Mouse (Mus musculus): ENCODE data around the gene Fam129a. TPM values are rescaled to one million over a fixed set of nuclear protein-coding genes. Genes with fewer than 3 reads are reported as not detected.
"Not testable (repeated sequence)": the region's sequence is repeated elsewhere in the genome, so short reads cannot be mapped to it uniquely, and the experiment has no call there.

The Fam129a gene
- polyA plus RNA-seq, 1 experiment from 2014 or later, result 1.9 TPM

GRCm38 (mm10) chr1:151595600-151596299 lies 24.8 kb downstream of the Fam129a start:
- Histone ChIP-seq H3K4me1 (ENCODE audit: control insufficient read depth, insufficient read depth, low read length) (no peaks in the 10 kb centered on the region), H3K4me2 (ENCODE audit: low read depth) (no peak overlapping the region), H3K27ac (ENCODE audit: low read depth, low read length) (no peak overlapping the region), H3K36me3 (ENCODE audit: control insufficient read depth, insufficient read depth, low read length) (no peaks in the 10 kb centered on the region), H3K9me3 (ENCODE audit: control insufficient read depth, low read length) (no peaks in the 10 kb centered on the region), H3K4me3 (ENCODE audit: low read depth, low read length) (no peak overlapping the region), H3K9ac (ENCODE audit: low read length) (no peak overlapping the region), H3K27me3 (ENCODE audit: control insufficient read depth, insufficient read depth, low read length) (no peaks in the 10 kb centered on the region)
- ATAC-seq (ENCODE audit: insufficient read depth, low FRiP score, low TSS enrichment) (no peak), DNase-seq (ENCODE audit: low spot score) (no peak)
- WGBS, result 67% methylated on average over 12 of the region's 12 CpGs

DNA sequence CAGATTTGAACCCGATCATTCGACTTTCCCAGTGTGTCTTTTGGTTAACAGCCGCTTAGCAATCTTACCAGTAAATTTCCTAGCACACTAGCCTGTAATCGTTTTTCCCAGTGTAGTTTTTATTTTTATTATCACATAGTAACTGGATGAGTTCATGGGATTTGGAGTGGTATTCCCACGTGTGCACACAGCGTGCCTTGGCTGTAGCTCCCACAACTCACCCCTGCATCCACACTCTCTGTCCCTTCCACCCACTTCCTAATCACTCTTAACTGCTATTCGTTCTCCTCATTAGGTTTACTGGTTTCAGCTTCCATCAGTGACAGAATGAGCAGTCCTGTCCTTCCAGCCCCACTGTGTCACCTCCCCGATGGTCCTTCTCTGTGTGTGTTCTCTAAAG lies 25.6 kb downstream of the Fam129a start:
- no peak overlapping the region for H3K4me2 ChIP-seq (ENCODE audit: low read depth)
- ATAC-seq (ENCODE audit: insufficient read depth, low FRiP score, low TSS enrichment) (no peak), DNase-seq (ENCODE audit: low spot score) (no peak)

DNA sequence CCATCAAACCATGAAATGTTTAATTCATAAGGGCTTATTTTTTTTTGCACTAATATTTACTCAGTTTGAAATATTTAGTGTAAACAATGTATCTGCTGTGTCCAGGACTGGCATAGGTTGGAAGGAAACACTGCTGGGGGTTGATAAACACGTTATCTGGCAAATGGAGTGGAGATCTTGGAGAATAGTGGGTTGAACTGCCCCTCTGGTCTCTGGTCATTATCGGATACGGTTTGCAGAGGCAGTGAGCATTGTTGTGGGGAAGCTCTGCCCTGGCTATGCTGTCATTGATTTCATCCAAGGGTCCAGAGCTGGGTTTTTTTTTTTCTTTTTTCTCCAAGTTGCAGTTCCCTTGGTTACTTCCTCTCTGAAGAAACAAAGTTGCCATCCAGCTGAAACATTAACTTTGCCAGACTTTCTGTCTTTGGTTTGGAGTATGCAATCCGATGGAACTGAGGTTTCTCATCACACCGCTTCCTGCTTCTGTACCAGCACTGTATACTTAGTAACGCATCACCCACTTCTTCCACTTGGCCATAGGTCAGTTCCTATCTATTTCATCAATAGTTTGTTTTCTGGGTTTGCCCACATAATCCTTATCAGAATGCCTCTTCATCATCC lies 26.8 kb downstream of the Fam129a start:
- DNase-seq (ENCODE audit: low spot score) (no peak), ATAC-seq (ENCODE audit: insufficient read depth, low FRiP score, low TSS enrichment) (no peak)
- H3K27ac ChIP-seq (ENCODE audit: low read depth, low read length), result no peak overlapping the region
- H3K4me3 ChIP-seq (ENCODE audit: low read depth, low read length), result no peak overlapping the region
- no peaks in the 10 kb centered on the region for H3K36me3 ChIP-seq (ENCODE audit: control insufficient read depth, insufficient read depth, low read length)
- WGBS, result 82% methylated on average over 6 of the region's 6 CpGs
- H3K9me3 ChIP-seq (ENCODE audit: control insufficient read depth, low read length), result no peaks in the 10 kb centered on the region
- H3K27me3 ChIP-seq (ENCODE audit: control insufficient read depth, insufficient read depth, low read length), result no peaks in the 10 kb centered on the region
- no peak overlapping the region for H3K4me2 ChIP-seq (ENCODE audit: low read depth)
- no peak overlapping the region for H3K9ac ChIP-seq (ENCODE audit: low read length)
- no peaks in the 10 kb centered on the region for H3K4me1 ChIP-seq (ENCODE audit: control insufficient read depth, insufficient read depth, low read length)

More for the DNA sequence above, 25.6 kb downstream of the Fam129a start:
- H3K27me3 ChIP-seq (ENCODE audit: control insufficient read depth, insufficient read depth, low read length), result no peaks in the 10 kb centered on the region
- H3K9ac ChIP-seq (ENCODE audit: low read length), result no peak overlapping the region
- H3K4me1 ChIP-seq (ENCODE audit: control insufficient read depth, insufficient read depth, low read length), result no peaks in the 10 kb centered on the region
- no peaks in the 10 kb centered on the region for H3K36me3 ChIP-seq (ENCODE audit: control insufficient read depth, insufficient read depth, low read length)
- H3K4me3 ChIP-seq (ENCODE audit: low read depth, low read length), result no peak overlapping the region
- H3K9me3 ChIP-seq (ENCODE audit: control insufficient read depth, low read length), result no peaks in the 10 kb centered on the region
- WGBS, result 76% methylated on average over 8 of the region's 8 CpGs
- no peak overlapping the region for H3K27ac ChIP-seq (ENCODE audit: low read depth, low read length)

DNA sequence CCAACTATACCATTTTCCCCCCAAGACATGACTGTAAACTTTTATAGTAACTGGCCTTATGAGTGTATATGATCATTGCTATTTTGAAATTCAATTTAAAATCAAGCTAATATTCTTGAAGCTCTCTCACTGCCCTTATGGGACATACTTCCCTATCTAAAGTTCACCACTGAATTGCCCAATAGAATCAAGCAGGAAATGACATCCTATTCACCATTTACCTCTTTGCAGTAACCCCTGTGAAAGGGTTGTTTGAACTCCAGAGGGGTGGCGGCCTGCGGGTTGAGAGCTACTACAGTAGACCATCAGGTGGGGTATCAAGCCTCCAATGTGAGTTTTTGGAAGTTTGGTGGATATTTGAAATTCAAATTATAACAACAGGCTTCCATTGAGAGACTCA lies 27.9 kb downstream of the Fam129a start:
- ATAC-seq (ENCODE audit: insufficient read depth, low FRiP score, low TSS enrichment) (no peak), DNase-seq (ENCODE audit: low spot score) (no peak)
- no peaks in the 10 kb centered on the region for H3K36me3 ChIP-seq (ENCODE audit: control insufficient read depth, insufficient read depth, low read length)
- H3K9me3 ChIP-seq (ENCODE audit: control insufficient read depth, low read length), result no peaks in the 10 kb centered on the region
- no peak overlapping the region for H3K4me3 ChIP-seq (ENCODE audit: low read depth, low read length)
- no peaks in the 10 kb centered on the region for H3K27me3 ChIP-seq (ENCODE audit: control insufficient read depth, insufficient read depth, low read length)
- no peak overlapping the region for H3K4me2 ChIP-seq (ENCODE audit: low read depth)
- H3K4me1 ChIP-seq (ENCODE audit: control insufficient read depth, insufficient read depth, low read length), result no peaks in the 10 kb centered on the region
- no peak overlapping the region for H3K9ac ChIP-seq (ENCODE audit: low read length)
- H3K27ac ChIP-seq (ENCODE audit: low read depth, low read length), result no peak overlapping the region
- 92% methylated on average over 2 of the region's 2 CpGs for WGBS

- ATAC-seq (ENCODE audit: insufficient read depth, low FRiP score, low TSS enrichment), result no peak
- no peaks in the 10 kb centered on the region for H3K36me3 ChIP-seq (ENCODE audit: control insufficient read depth, insufficient read depth, low read length)
- WGBS, result 69% methylated on average over 2 of the region's 2 CpGs
- no peaks in the 10 kb centered on the region for H3K27me3 ChIP-seq (ENCODE audit: control insufficient read depth, insufficient read depth, low read length)
- no peak overlapping the region for H3K9ac ChIP-seq (ENCODE audit: low read length)
- H3K4me2 ChIP-seq (ENCODE audit: low read depth), result no peak overlapping the region
- DNase-seq (ENCODE audit: low spot score), result no peak
- H3K9me3 ChIP-seq (ENCODE audit: control insufficient read depth, low read length), result no peaks in the 10 kb centered on the region
- H3K27ac ChIP-seq (ENCODE audit: low read depth, low read length), result no peak overlapping the region
- H3K4me3 ChIP-seq (ENCODE audit: low read depth, low read length), result no peak overlapping the region
- H3K4me1 ChIP-seq (ENCODE audit: control insufficient read depth, insufficient read depth, low read length), result no peaks in the 10 kb centered on the region
Observed at GRCm38 (mm10) chr1:151604328-151604727, 33.3 kb downstream of the Fam129a start.

DNA sequence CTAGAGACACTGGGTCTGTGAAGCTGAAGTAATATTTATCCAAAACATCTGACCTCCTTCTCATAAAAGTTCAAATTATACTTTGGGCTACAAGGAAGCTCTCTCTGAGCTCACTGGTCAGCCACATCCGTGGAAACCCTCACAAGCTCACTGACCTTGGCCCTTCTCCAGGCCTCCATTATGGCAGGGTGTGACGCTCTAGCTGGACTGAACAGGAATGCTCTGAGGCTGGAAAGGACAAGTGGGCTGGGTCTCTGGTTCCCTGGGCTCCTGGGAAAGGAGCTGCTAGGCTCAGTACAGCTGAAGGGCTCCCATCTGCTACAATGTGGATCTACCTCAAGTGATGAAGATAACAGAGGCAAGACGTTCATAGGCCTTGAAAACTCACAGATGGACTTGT lies 37.0 kb downstream of the Fam129a start:
- not testable (repeated sequence) for H3K9ac ChIP-seq (ENCODE audit: low read length); ATAC-seq (ENCODE audit: insufficient read depth, low FRiP score, low TSS enrichment); DNase-seq (ENCODE audit: low spot score); H3K4me2 ChIP-seq (ENCODE audit: low read depth); H3K27ac ChIP-seq (ENCODE audit: low read depth, low read length); H3K36me3 ChIP-seq (ENCODE audit: control insufficient read depth, insufficient read depth, low read length); H3K4me1 ChIP-seq (ENCODE audit: control insufficient read depth, insufficient read depth, low read length); H3K4me3 ChIP-seq (ENCODE audit: low read depth, low read length); H3K27me3 ChIP-seq (ENCODE audit: control insufficient read depth, insufficient read depth, low read length); H3K9me3 ChIP-seq (ENCODE audit: control insufficient read depth, low read length)
- 85% methylated on average over 3 of the region's 3 CpGs for WGBS

- Histone ChIP-seq H3K4me2 (ENCODE audit: low read depth) (no peak overlapping the region), H3K9ac (ENCODE audit: low read length) (no peak overlapping the region), H3K4me3 (ENCODE audit: low read depth, low read length) (no peak overlapping the region), H3K27me3 (ENCODE audit: control insufficient read depth, insufficient read depth, low read length) (no peaks in the 10 kb centered on the region), H3K36me3 (ENCODE audit: control insufficient read depth, insufficient read depth, low read length) (no peaks in the 10 kb centered on the region), H3K4me1 (ENCODE audit: control insufficient read depth, insufficient read depth, low read length) (no peaks in the 10 kb centered on the region), H3K27ac (ENCODE audit: low read depth, low read length) (no peak overlapping the region), H3K9me3 (ENCODE audit: control insufficient read depth, low read length) (no peaks in the 10 kb centered on the region)
- no peak for DNase-seq (ENCODE audit: low spot score)
- ATAC-seq (ENCODE audit: insufficient read depth, low FRiP score, low TSS enrichment), result no peak
Observed at GRCm38 (mm10) chr1:151610621-151611020, 39.6 kb downstream of the Fam129a start.

- Histone ChIP-seq H3K4me2 (ENCODE audit: low read depth) (no peak overlapping the region), H3K9ac (ENCODE audit: low read length) (no peak overlapping the region), H3K4me3 (ENCODE audit: low read depth, low read length) (no peak overlapping the region), H3K4me1 (ENCODE audit: control insufficient read depth, insufficient read depth, low read length) (no peaks in the 10 kb centered on the region), H3K27ac (ENCODE audit: low read depth, low read length) (no peak overlapping the region), H3K27me3 (ENCODE audit: control insufficient read depth, insufficient read depth, low read length) (no peaks in the 10 kb centered on the region), H3K36me3 (ENCODE audit: control insufficient read depth, insufficient read depth, low read length) (no peaks in the 10 kb centered on the region), H3K9me3 (ENCODE audit: control insufficient read depth, low read length) (no peaks in the 10 kb centered on the region)
- DNase-seq (ENCODE audit: low spot score) (no peak), ATAC-seq (ENCODE audit: insufficient read depth, low FRiP score, low TSS enrichment) (no peak)
- 79% methylated on average over 10 of the region's 10 CpGs for WGBS
Observed at GRCm38 (mm10) chr1:151614320-151614935, 43.4 kb downstream of the Fam129a start.

DNA sequence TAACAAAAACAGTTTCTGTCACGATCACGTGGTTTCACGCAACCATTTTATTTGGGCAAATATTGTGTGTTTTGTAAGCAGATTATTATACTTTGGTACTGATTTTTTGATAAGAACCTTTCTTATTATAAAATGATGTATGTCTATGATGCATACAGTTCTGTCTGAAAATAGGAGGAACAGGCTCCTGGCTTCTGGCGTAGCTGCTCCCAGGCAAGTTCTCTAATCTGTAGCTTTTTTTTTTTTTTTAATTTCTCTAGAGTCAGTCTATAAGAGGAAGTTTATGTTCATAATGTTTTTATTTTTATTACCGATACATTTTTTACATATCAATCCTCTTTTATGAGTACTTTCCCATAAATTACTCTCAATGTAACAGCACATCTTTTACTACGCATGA lies 44.6 kb downstream of the Fam129a start:
- no peaks in the 10 kb centered on the region for H3K4me1 ChIP-seq (ENCODE audit: control insufficient read depth, insufficient read depth, low read length)
- no peak overlapping the region for H3K27ac ChIP-seq (ENCODE audit: low read depth, low read length)
- WGBS, result 96% methylated on average over 6 of the region's 6 CpGs
- no peaks in the 10 kb centered on the region for H3K9me3 ChIP-seq (ENCODE audit: control insufficient read depth, low read length)
- DNase-seq (ENCODE audit: low spot score), result no peak
- H3K36me3 ChIP-seq (ENCODE audit: control insufficient read depth, insufficient read depth, low read length), result no peaks in the 10 kb centered on the region
- H3K9ac ChIP-seq (ENCODE audit: low read length), result no peak overlapping the region
- no peak overlapping the region for H3K4me2 ChIP-seq (ENCODE audit: low read depth)
- no peaks in the 10 kb centered on the region for H3K27me3 ChIP-seq (ENCODE audit: control insufficient read depth, insufficient read depth, low read length)
- no peak overlapping the region for H3K4me3 ChIP-seq (ENCODE audit: low read depth, low read length)
- ATAC-seq (ENCODE audit: insufficient read depth, low FRiP score, low TSS enrichment), result no peak

Measured in neural tube, embryonic 11.5 days (tissue).